Mouse (Mus musculus) heart, postnatal 0 days (tissue): ENCODE measurements around the gene Ngrn.

Experiments used
- CTCF ChIP-seq: IDR thresholded peaks from 2 replicates; pipeline ENCODE4 v1.5.1; 2016; ENCODE audit warnings: antibody characterized with exemption, control low read depth, low read depth
- EP300 ChIP-seq: IDR thresholded peaks from 2 replicates; pipeline ENCODE4 v1.6.1; 2016; ENCODE audit warnings: antibody characterized with exemption, low read depth

GRCm38 (mm10) chr7:80260625-80261371, at the start of gene Ngrn:
- 0 out of 2 replicates have a peak, but pooled peaks have one; percentile 61 for TF ChIP-seq EP300
- peak; percentile 29 for TF ChIP-seq CTCF
